Mouse (Mus musculus) liver, postnatal 0 days (tissue): ENCODE measurements around the gene Atp2a2.

Source experiments
- CTCF ChIP-seq: sonication (generic); IDR thresholded peaks from 2 replicates; pipeline ENCODE4 v1.5.1; 2016; ENCODE audit warnings: antibody characterized with exemption, low read depth
- EP300 ChIP-seq: IDR thresholded peaks from 2 replicates; pipeline ENCODE4 v1.6.1; 2016; ENCODE audit warnings: antibody characterized with exemption, low read depth, mild to moderate bottlenecking

DNA sequence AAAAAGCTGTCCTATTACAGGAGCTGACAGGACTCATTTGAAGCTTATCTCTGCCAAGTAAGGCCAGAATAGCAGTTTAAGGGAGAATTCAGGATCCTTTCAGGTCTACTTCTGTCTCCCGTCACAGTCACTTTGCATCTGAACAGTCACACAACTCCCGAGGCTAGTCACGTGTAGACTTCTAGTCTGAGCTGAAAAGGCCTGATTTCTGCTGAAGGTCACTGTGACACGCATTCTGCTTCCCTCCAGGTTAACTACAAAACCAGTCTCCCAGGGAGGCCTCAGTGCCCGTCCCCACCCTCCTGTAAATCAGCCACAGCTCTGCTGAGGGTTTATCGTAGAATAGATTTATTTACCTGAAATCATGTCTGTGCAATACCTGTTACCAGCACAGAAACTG, 48.8 kb downstream of the Atp2a2 start:
- TF ChIP-seq CTCF = no peak
- no peak for TF ChIP-seq EP300
